Mouse (Mus musculus) brown adipose tissue, adult 24 weeks (tissue): ENCODE measurements around the gene Fcer1g. TPM values are rescaled to one million over a fixed set of nuclear protein-coding genes. Genes with fewer than 3 reads are reported as not detected.

Source experiments
- polyA plus RNA-seq: library from polyadenylated mRNA; stranded (reverse); fragments of >200 nt; gene quantifications from 2 replicates; pipeline ENCODE4 v1.2.4, GENCODE M21; 2012; ENCODE audit not compliant: missing spikeins, insufficient read depth, insufficient read length

Gene Fcer1g
- polyA plus RNA-seq, 1 experiment = 29.3 TPM

Other genes with a start within 250 kb of the Fcer1g start
- 2.2 and 3.9 TPM in 2 replicates for gene Fcgr4, start 215.4 kb downstream of the Fcer1g start, polyA plus RNA-seq
- gene Fcgr3, start 169.4 kb downstream of the Fcer1g start, polyA plus RNA-seq = 15.9 and 17.1 TPM in 2 replicates
- 2.6 and 11.0 TPM in 2 replicates for gene Cfap126, start 120.4 kb downstream of the Fcer1g start, polyA plus RNA-seq
- gene Sdhc, start 83.8 kb downstream of the Fcer1g start, polyA plus RNA-seq = 1,219 and 1,267 TPM in 2 replicates
- gene Mpz, start 83.7 kb downstream of the Fcer1g start, polyA plus RNA-seq = 4.6 and 5.3 TPM in 2 replicates
- gene Pcp4l1, start 38.1 kb downstream of the Fcer1g start, polyA plus RNA-seq = 3.3 and 4.2 TPM in 2 replicates
- gene Nr1i3, start 20.4 kb downstream of the Fcer1g start, polyA plus RNA-seq = not detected in 2 replicates
- 59.3 and 65.5 TPM in 2 replicates for gene Tomm40l, start 11.9 kb downstream of the Fcer1g start, polyA plus RNA-seq
- gene Apoa2, start 9.3 kb downstream of the Fcer1g start, polyA plus RNA-seq = 3.5 and 19.0 TPM in 2 replicates
- gene Adamts4, start 16.1 kb upstream of the Fcer1g start, polyA plus RNA-seq = 0.50 and 1.2 TPM in 2 replicates
- gene Ndufs2, start 17.0 kb upstream of the Fcer1g start, polyA plus RNA-seq = 1,478 and 1,710 TPM in 2 replicates
- 11.3 and 12.1 TPM in 2 replicates for gene B4galt3, start 36.0 kb upstream of the Fcer1g start, polyA plus RNA-seq
- gene Ppox, start 46.8 kb upstream of the Fcer1g start, polyA plus RNA-seq = 12.3 and 15.2 TPM in 2 replicates
- 11.7 and 14.7 TPM in 2 replicates for gene Usp21, start 53.6 kb upstream of the Fcer1g start, polyA plus RNA-seq
- gene Ufc1, start 60.7 kb upstream of the Fcer1g start, polyA plus RNA-seq = 149 and 183 TPM in 2 replicates
- 22.3 and 27.1 TPM in 2 replicates for gene Dedd, start 94.8 kb upstream of the Fcer1g start, polyA plus RNA-seq
- gene Nit1, start 111.3 kb upstream of the Fcer1g start, polyA plus RNA-seq = 41.1 and 62.5 TPM in 2 replicates
- gene Pfdn2, start 111.3 kb upstream of the Fcer1g start, polyA plus RNA-seq = 73.2 and 83.7 TPM in 2 replicates
- not detected in 2 replicates for gene Klhdc9, start 126.4 kb upstream of the Fcer1g start, polyA plus RNA-seq
- not detected in 2 replicates for gene Nectin4, start 135.7 kb upstream of the Fcer1g start, polyA plus RNA-seq
- gene Arhgap30, start 154.6 kb upstream of the Fcer1g start, polyA plus RNA-seq = 2.1 and 3.0 TPM in 2 replicates
- 13.1 and 18.2 TPM in 2 replicates for gene Usf1, start 176.9 kb upstream of the Fcer1g start, polyA plus RNA-seq
- not detected in 2 replicates for gene Tstd1, start 184.5 kb upstream of the Fcer1g start, polyA plus RNA-seq
- 42.9 and 45.1 TPM in 2 replicates for gene F11r, start 203.2 kb upstream of the Fcer1g start, polyA plus RNA-seq